Mouse (Mus musculus): ENCODE data around the gene Elovl6.

GRCm38 (mm10) chr3:129641621-129642020, 109.5 kb downstream of the Elovl6 start:
- no peak for TF ChIP-seq POLR2A (IDR thresholded peaks at IDR 0.05; ENCODE audit: control insufficient read depth in 1 of 2, insufficient read depth in 1 of 2, low read depth in 1 of 2, low read length in 2 of 2, poor library complexity in 1 of 2)
- TF ChIP-seq HCFC1 (IDR thresholded peaks at IDR 0.05; ENCODE audit: low read depth, low read length): no peak
- no peak for TF ChIP-seq TCF12 (IDR thresholded peaks at IDR 0.05; ENCODE audit: low read depth, low read length)
- no peak for TF ChIP-seq RCOR1 (IDR thresholded peaks at IDR 0.05; ENCODE audit: low read depth, low read length)
- TF ChIP-seq CTCF (IDR thresholded peaks at IDR 0.05 in 2 of 3, conservative IDR thresholded peaks at IDR 0.05 in 1 of 3; ENCODE audit: control insufficient read depth in 1 of 3, insufficient read depth in 1 of 3, low read depth in 2 of 3, low read length in 3 of 3, poor library complexity in 1 of 3, severe bottlenecking in 1 of 3): no peak
- no peak for TF ChIP-seq NRF1 (IDR thresholded peaks at IDR 0.05; ENCODE audit: insufficient read depth, low read depth, low read length, poor library complexity, severe bottlenecking)
- TF ChIP-seq EP300 (IDR thresholded peaks at IDR 0.05; ENCODE audit: low read depth in 1 of 2, low read length in 2 of 2): no peak
- TF ChIP-seq USF1 (IDR thresholded peaks at IDR 0.05; ENCODE audit: low read depth, low read length): no peak

Measured in MEL (cell line).